Mouse (Mus musculus) stomach, embryonic 16.5 days (tissue): ENCODE data around the gene Gnat1. TPM values are rescaled to one million over a fixed set of nuclear protein-coding genes. Genes with fewer than 3 reads are reported as not detected.

Source experiments
- ATAC-seq: fragments of 200-750 bp; cut with Nextera tagmentation; 2 replicates; pipeline ENCODE4 v1.8.0; 2017; ENCODE audit warnings: moderate number of reproducible peaks, moderate TSS enrichment; ENCODE audit not compliant: insufficient read depth, low FRiP score
- H3K27ac ChIP-seq: fragments of 300-500 bp; sonication (generic); 2 replicates; pipeline ENCODE4 v1.5.1; 2014; ENCODE audit warnings: low read length
- H3K27me3 ChIP-seq: fragments of 300-500 bp; sonication (generic); 2 replicates; pipeline ENCODE4 v1.6.1; 2014; ENCODE audit warnings: low read length, control low read depth, mixed read lengths; ENCODE audit not compliant: control insufficient read depth, insufficient read depth
- H3K36me3 ChIP-seq: fragments of 300-500 bp; sonication (generic); 2 replicates; pipeline ENCODE4 v1.6.1; 2014; ENCODE audit warnings: low read length; ENCODE audit not compliant: control insufficient read depth, insufficient read depth
- H3K4me1 ChIP-seq: fragments of 300-500 bp; sonication (generic); 2 replicates; pipeline ENCODE4 v1.6.1; 2014; ENCODE audit warnings: low read length, control low read depth, mixed read lengths; ENCODE audit not compliant: control insufficient read depth, insufficient read depth
- H3K4me2 ChIP-seq: fragments of 300-500 bp; sonication (generic); 2 replicates; pipeline ENCODE4 v1.6.1; 2014; ENCODE audit warnings: low read depth, low read length, mixed read lengths
- H3K4me3 ChIP-seq: fragments of 300-500 bp; sonication (generic); replicated peaks from 2 replicates; pipeline ENCODE4 v1.5.1; 2014; ENCODE audit warnings: mild to moderate bottlenecking, low read length
- H3K9ac ChIP-seq: fragments of 300-500 bp; sonication (generic); 2 replicates; pipeline ENCODE4 v1.6.1; 2014; ENCODE audit warnings: low read length
- H3K9me3 ChIP-seq: fragments of 300-500 bp; sonication (generic); replicated peaks from 2 replicates; pipeline ENCODE4 v1.6.1; 2016; ENCODE audit warnings: low read length, control low read depth; ENCODE audit not compliant: control insufficient read depth
- WGBS: fragments of 180-500 bp; shearing (Covaris S2); extraction: QIAGEN DNeasy Blood & Tissue Kit; methylation state at CpG from one replicate; pipeline ENCODE4 v1.1.7; 2014; 5-methylcytosine and 5-hydroxymethylcytosine counted together
- polyA plus RNA-seq: library from polyadenylated mRNA; unstranded; fragments of >200 nt; fragmentation: Nextera tagmentation; extraction: Ambion mirVana; gene quantifications from 2 replicates; pipeline ENCODE4 v1.2.1, GENCODE M21; 2015

Gnat1 gene
- polyA plus RNA-seq, 1 experiment from 2014 or later, result 2.0 TPM

DNA sequence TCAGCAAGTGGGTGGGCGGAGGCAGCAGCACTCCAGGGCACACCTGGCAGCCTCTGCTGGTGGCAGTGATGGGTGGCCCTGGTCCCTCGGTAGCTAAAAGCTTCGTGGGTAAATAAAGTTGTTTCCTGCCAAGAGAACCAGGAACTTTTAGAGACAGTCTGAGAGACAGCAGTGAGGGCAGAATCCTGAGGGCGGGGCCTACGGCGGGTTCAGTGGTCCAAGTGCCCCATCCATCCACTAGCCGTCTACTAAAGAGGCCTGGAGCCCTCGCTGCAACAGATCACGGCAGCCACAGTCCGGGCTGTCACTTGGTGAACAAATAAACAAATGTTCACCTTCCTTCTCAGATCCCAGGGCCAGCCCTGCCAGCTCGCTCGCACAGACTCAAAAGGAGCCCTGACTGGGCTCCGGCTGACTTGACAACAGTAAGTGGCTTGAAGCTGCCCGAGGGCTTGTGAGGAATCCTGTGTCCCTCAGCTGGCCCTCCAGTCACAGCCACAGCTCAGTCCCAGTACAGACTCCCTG lies 49.5 kb downstream of the Gnat1 start:
- no peaks in the 10 kb centered on the region for H3K36me3 ChIP-seq
- H3K9ac ChIP-seq, result peak overlapping the region; percentile 47
- H3K27me3 ChIP-seq, result no peaks in the 10 kb centered on the region
- no peak for ATAC-seq
- H3K9me3 ChIP-seq, result no peaks in the 10 kb centered on the region
- H3K27ac ChIP-seq, result peak overlapping the region; percentile 80
- peaks cover 69% of the 10 kb centered on the region for H3K4me1 ChIP-seq
- no peak overlapping the region; the same call in 1 of the 2 replicates for H3K4me3 ChIP-seq
- peak overlapping the region; percentile 41 for H3K4me2 ChIP-seq
- WGBS, result 22% methylated on average over 14 of the region's 14 CpGs

DNA sequence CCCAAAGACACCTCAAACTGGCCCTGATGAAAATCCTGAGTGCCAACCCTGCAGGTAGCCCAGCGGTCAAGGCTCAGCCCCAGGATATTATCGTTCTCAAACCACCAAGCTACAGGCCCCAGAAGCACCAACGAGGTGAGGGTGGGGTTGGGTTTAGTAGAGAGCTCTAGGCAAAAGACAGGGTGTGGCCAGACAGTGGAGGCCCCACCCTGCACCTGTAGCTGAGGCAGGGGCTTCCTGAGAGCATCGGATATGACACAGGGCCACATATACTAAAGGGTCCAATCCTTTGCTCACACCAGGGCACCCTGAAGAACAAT lies 50.1 kb downstream of the Gnat1 start:
- H3K27me3 ChIP-seq, result no peaks in the 10 kb centered on the region
- ATAC-seq, result no peak
- peak overlapping the region; percentile 41; the same call in 1 of the 2 replicates for H3K4me2 ChIP-seq
- peaks cover 75% of the 10 kb centered on the region for H3K4me1 ChIP-seq
- H3K4me3 ChIP-seq, result no peak overlapping the region
- H3K27ac ChIP-seq, result peak overlapping the region; percentile 80
- H3K36me3 ChIP-seq, result no peaks in the 10 kb centered on the region
- peak overlapping the region; percentile 47 for H3K9ac ChIP-seq
- no peaks in the 10 kb centered on the region for H3K9me3 ChIP-seq
- 34% methylated on average over 4 of the region's 4 CpGs for WGBS

DNA sequence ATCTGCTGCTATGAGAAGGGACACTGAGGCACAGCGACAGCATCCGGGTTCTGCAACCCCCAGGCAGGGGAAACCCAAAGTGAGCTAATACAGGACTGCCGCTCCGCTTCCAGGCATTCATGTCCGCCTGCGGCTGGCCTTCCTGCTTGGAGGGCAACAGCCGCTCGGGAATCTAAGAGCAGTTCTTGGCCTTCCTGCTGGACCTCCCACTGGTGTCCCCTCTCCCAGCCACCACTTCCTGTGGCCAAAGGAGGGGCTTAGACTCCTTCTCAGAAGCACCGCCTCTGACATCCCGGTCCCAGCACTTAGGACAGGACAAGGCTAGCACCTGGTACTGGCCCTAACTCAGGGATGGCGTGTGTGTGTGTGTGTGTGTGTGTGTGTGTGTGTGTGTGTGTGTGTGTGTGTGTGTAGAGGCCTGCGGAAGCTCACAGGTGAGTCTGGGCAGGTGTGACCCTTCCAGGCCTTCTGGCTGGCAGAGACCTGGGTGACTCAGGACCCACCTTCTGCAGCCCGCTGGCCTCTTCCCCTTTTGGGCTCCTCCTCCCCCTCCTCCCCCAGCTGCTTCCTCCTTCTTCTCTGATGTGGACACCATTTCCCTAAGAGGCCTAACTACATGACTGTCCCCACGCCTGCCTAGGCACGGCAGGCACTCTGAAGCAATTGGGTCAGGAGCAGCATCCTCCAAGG lies 50.6 kb downstream of the Gnat1 start:
- H3K9ac ChIP-seq, result peak overlapping the region; percentile 48

DNA sequence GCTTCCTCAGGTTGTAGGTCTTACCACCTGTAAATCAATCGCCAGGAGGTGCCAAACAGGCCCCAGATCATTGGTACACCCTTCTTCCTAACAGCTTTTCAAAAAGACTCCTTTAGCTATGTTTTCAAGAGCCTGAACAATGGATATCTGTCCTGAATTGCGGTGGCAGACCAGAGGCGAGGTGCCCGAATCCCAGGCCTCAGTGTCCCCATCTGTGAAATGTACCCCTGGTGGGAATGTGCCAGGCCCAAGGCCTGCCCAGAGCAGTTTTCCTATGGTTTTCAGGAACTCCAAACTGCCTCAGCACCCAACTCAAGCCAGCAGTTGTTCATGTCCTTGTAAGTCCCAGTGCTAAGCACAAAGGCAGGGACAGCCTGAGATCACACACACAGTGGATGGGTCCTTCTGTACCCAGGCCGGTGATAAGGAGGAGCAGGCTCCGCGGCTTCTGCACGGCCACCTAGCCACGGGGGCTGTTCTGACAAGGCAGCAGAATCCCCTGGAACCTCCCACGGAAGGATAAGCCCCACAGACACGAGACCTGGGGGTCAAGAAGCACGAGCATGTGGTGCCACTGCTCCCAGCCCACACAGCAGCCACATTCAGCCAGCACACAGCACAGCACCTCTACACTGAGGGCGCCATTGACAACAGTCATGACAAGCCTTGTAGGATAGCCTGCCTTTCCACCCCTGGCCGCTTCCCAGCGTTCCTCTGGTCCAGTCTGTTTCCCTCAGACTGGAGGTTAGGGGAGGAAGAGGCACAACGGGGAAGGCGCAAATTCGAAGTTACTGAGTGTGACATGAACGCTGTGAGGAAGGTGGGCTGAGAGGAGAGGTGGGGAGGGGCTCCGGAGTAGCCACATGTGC lies 51.9 kb downstream of the Gnat1 start:
- Histone ChIP-seq H3K4me2 (peak overlapping the region; percentile 41; the same call in 1 of the 2 replicates), H3K27ac (peak overlapping the region; percentile 80), H3K4me3 (no peak overlapping the region), H3K9ac (peak overlapping the region; percentile 70; the same call in 1 of the 2 replicates), H3K36me3 (0 out of 2 replicates have a peak, but pooled peaks cover 2% of the 10 kb centered on the region), H3K4me1 (peaks cover 75% of the 10 kb centered on the region), H3K27me3 (no peaks in the 10 kb centered on the region), H3K9me3 (no peaks in the 10 kb centered on the region)
- 42% methylated on average over 20 of the region's 20 CpGs for WGBS
- ATAC-seq, result no peak

More for the DNA sequence above, 50.6 kb downstream of the Gnat1 start:
- ATAC-seq, result no peak
- peaks cover 79% of the 10 kb centered on the region for H3K4me1 ChIP-seq
- 52% methylated on average over 15 of the region's 15 CpGs for WGBS
- H3K27ac ChIP-seq, result peak overlapping the region; percentile 80
- peak overlapping the region; percentile 41 for H3K4me2 ChIP-seq
- H3K27me3 ChIP-seq, result no peaks in the 10 kb centered on the region
- no peaks in the 10 kb centered on the region for H3K9me3 ChIP-seq
- no peak overlapping the region for H3K4me3 ChIP-seq
- H3K36me3 ChIP-seq, result 0 out of 2 replicates have a peak, but pooled peaks cover 2% of the 10 kb centered on the region

DNA sequence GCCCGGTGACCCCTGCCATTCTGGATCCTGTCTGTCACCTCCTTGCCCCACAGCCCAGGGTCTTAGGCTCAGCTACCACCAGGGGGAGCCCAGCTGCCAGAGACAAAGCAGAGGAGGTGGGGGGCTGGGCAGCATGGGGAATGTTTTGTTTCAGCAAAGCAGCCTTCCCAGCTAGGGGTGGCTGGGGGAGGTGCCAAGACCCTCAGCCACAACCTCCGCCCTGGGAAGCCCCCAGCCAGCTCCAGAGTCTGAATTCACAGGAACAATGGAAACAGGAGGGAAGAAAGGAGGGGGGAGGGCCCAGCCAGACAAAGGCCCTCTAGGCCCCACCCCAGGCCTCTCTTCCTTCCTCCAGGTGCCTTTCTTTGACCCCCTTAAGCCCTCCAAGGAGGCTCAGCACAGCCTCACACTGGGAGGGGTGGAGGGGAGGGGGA lies 52.7 kb downstream of the Gnat1 start:
- Histone ChIP-seq H3K4me1 (peaks cover 67% of the 10 kb centered on the region), H3K4me2 (peak overlapping the region; percentile 23), H3K27me3 (no peaks in the 10 kb centered on the region), H3K4me3 (no peak overlapping the region), H3K36me3 (0 out of 2 replicates have a peak, but pooled peaks cover 2% of the 10 kb centered on the region), H3K27ac (peak overlapping the region; percentile 80), H3K9me3 (no peaks in the 10 kb centered on the region), H3K9ac (peak overlapping the region; percentile 70)
- ATAC-seq, result peak; percentile 62
- 6% methylated on average over 2 of the region's 2 CpGs for WGBS

DNA sequence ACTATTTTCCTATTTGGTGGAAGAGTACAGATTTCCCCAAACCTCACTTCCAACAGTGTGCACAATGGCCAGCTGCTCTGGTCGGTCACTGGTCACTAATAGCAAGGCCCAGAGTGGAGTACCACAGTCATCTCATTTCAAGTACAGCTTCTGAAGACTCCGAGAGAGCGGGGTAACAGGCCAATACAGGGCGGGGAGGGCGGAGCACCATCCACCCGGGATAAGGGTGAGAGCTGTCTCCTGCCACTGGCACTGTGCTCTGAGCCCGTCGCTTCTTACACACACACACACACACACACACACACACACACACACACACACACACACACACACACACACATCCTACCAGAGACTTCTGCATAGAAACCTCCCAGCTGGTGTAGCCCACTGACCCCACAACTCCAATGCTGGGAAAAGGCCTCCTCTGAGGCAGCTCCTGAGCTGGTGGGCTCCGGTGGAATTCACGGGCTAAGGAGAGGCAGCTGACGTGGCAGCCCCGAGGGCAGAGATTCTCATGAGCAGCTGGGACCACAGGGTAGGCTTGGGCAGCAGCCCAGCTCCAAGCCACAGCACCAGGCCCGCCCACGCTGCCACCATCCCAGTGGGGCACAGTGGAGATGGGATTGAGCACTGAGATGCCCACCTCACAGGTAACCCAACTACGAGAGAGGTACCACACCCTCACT lies 53.2 kb downstream of the Gnat1 start:
- H3K4me3 ChIP-seq, result no peak overlapping the region
- H3K27ac ChIP-seq, result peak overlapping the region; percentile 80
- H3K9ac ChIP-seq, result peak overlapping the region; percentile 70
- H3K36me3 ChIP-seq, result 0 out of 2 replicates have a peak, but pooled peaks cover 2% of the 10 kb centered on the region
- H3K4me1 ChIP-seq, result peaks cover 64% of the 10 kb centered on the region
- peak overlapping the region; percentile 23 for H3K4me2 ChIP-seq
- peak; percentile 12 for ATAC-seq
- no peaks in the 10 kb centered on the region for H3K9me3 ChIP-seq
- H3K27me3 ChIP-seq, result no peaks in the 10 kb centered on the region
- 31% methylated on average over 14 of the region's 15 CpGs for WGBS

DNA sequence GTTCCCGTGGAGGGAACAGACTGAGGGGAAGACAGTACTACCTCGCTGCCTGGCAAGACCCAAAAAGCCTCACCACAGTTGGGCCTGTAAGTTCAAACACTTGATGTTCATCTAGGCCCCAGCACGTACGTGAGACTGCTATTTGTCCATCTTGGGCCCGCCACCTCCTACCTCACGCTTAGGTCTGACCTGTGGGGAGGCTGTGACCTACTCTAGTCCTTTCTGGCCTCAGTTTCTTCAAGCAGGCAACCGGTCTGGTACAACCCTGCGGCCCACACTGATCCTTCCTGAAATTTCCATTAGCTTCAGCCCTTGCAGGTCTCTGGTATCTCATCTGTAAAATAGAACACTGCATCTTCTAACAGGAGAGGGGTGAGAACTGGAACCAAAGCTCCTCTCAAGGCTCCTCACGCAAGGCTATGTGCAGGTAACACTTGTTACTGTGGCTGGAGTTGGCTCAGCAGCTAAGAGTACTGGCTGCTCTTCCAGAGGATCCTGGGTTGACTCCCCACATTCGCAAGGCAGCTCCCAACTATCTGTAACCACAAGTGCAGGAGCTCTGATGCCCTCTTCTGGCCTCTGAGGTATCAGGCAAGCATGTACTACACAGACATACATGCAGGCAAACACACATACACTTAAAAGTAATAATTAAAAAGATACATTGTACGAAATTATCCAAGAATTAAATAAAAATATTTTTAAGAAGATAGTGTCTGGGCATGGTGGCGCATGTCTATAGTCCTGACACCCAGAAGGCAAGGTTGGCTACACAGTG lies 54.0 kb downstream of the Gnat1 start:
- Histone ChIP-seq H3K36me3 (0 out of 2 replicates have a peak, but pooled peaks cover 2% of the 10 kb centered on the region), H3K27ac (peak overlapping the region; percentile 80), H3K4me3 (no peak overlapping the region), H3K27me3 (no peaks in the 10 kb centered on the region), H3K4me2 (no peak overlapping the region), H3K4me1 (peaks cover 62% of the 10 kb centered on the region), H3K9ac (peak overlapping the region; percentile 28; the same call in 1 of the 2 replicates), H3K9me3 (no peaks in the 10 kb centered on the region)
- ATAC-seq, result no peak
- WGBS, result 90% methylated on average over 12 of the region's 12 CpGs

DNA sequence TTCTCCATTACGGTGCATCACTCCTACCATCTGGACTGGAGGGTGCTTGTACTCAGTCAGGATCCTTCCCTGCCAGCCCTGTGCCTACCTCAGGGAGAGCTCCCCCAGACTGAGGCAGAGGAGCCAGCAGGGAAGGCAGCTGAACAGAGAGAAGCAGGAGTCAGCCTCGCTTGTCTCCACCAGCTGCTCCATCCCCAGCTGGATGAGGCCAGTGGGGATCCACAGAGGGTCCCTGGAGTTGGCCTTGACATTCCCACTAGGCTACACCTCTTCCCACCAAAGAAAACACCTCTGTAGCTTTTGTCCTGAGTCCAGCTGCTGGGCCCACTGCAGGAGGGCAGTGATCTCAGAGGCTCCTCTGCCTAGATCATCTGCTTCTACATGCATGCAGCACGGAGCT lies 54.6 kb downstream of the Gnat1 start:
- 92% methylated on average over 3 of the region's 3 CpGs for WGBS
- Histone ChIP-seq H3K27ac (peak overlapping the region; percentile 80), H3K36me3 (peaks cover 5% of the 10 kb centered on the region; the same call in 1 of the 2 replicates), H3K9me3 (no peaks in the 10 kb centered on the region), H3K9ac (peak overlapping the region; percentile 28; the same call in 1 of the 2 replicates), H3K4me3 (no peak overlapping the region), H3K27me3 (no peaks in the 10 kb centered on the region), H3K4me1 (peaks cover 62% of the 10 kb centered on the region), H3K4me2 (peak overlapping the region; percentile 12; the same call in 1 of the 2 replicates)
- ATAC-seq, result no peak
